Mouse (Mus musculus) lung, embryonic 14.5 days (tissue): ENCODE results near the gene Zfyve21. TPM values are rescaled to one million over a fixed set of nuclear protein-coding genes. Genes with fewer than 3 reads are reported as not detected.

Experiments used
- ATAC-seq: fragments of 200-750 bp; cut with Nextera tagmentation; 2 replicates; pipeline ENCODE4 v1.8.0; 2017; ENCODE audit warnings: mild to moderate bottlenecking, moderate TSS enrichment, moderate library complexity; ENCODE audit not compliant: insufficient read depth
- DNase-seq: peaks from one replicate; pipeline ENCODE4 v3.0.0-alpha.2; 2015
- H3K27ac ChIP-seq: fragments of 300-500 bp; sonication (generic); 2 replicates; pipeline ENCODE4 v1.5.1; 2014; ENCODE audit warnings: low read depth, mild to moderate bottlenecking, moderate library complexity
- H3K27me3 ChIP-seq: fragments of 300-500 bp; sonication (generic); 2 replicates; pipeline ENCODE4 v1.6.1; 2014; ENCODE audit warnings: low read length, control low read depth; ENCODE audit not compliant: insufficient read depth
- H3K36me3 ChIP-seq: fragments of 300-500 bp; sonication (generic); 2 replicates; pipeline ENCODE4 v1.6.1; 2014; ENCODE audit warnings: control low read depth; ENCODE audit not compliant: insufficient read depth
- H3K4me1 ChIP-seq: fragments of 300-500 bp; sonication (generic); 2 replicates; pipeline ENCODE4 v1.6.1; 2014; ENCODE audit warnings: antibody characterized with exemption, control low read depth; ENCODE audit not compliant: insufficient read depth
- H3K4me2 ChIP-seq: fragments of 300-500 bp; sonication (generic); 2 replicates; pipeline ENCODE4 v1.6.1; 2014; ENCODE audit warnings: mild to moderate bottlenecking
- H3K4me3 ChIP-seq: fragments of 300-500 bp; sonication (generic); 2 replicates; pipeline ENCODE4 v1.5.1; 2014; ENCODE audit warnings: low read depth, low read length
- H3K9ac ChIP-seq: fragments of 300-500 bp; sonication (generic); 2 replicates; pipeline ENCODE4 v1.6.1; 2014
- H3K9me3 ChIP-seq: fragments of 300-500 bp; sonication (generic); 2 replicates; pipeline ENCODE4 v1.6.1; 2016; ENCODE audit warnings: low read depth, low read length, control low read depth
- CTCF ChIP-seq: IDR thresholded peaks from 2 replicates; pipeline ENCODE4 v1.5.1; 2016; ENCODE audit warnings: antibody characterized with exemption, low read depth
- WGBS: fragments of 180-500 bp; shearing (Covaris S2); extraction: QIAGEN DNeasy Blood & Tissue Kit; methylation state at CpG from one replicate; pipeline ENCODE4 v1.1.7; 2014; 5-methylcytosine and 5-hydroxymethylcytosine counted together
- polyA plus RNA-seq: library from polyadenylated mRNA; unstranded; fragments of >200 nt; fragmentation: Nextera tagmentation; extraction: Ambion mirVana; gene quantifications from 2 replicates; pipeline ENCODE4 v1.2.1, GENCODE M21; 2014

The Zfyve21 gene
- polyA plus RNA-seq, 1 experiment from 2014 or later, result 111 TPM

DNA sequence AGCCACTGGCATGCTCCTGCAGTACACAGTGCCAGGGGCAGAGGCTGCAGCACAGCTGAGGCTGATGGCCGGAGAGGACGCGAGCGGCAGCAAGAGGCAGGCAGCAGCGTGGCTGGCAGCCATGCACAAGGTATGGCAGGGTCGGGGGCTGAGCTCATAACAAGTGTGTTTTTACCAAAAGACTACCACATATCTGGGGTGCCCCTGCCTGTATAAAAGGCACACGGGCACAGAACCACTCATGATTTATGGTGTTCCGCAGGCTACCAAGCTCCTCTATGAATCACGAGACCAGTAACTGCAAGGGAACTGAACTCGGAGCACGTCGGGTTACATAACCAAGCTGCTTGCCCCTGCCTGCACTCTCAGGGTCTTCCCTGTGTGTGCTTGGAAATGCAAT is 13.6 kb downstream of the Zfyve21 start:
- DNase-seq (no peak), ATAC-seq (no peak)
- Histone ChIP-seq H3K9me3 (no peaks in the 10 kb centered on the region), H3K27me3 (no peaks in the 10 kb centered on the region), H3K36me3 (peaks cover 98% of the 10 kb centered on the region), H3K4me3 (no peak overlapping the region), H3K9ac (no peak overlapping the region), H3K4me2 (no peak overlapping the region), H3K4me1 (no peaks in the 10 kb centered on the region), H3K27ac (no peak overlapping the region)
- WGBS, result 93% methylated on average over 12 of the region's 12 CpGs
- TF ChIP-seq CTCF, result no peak

DNA sequence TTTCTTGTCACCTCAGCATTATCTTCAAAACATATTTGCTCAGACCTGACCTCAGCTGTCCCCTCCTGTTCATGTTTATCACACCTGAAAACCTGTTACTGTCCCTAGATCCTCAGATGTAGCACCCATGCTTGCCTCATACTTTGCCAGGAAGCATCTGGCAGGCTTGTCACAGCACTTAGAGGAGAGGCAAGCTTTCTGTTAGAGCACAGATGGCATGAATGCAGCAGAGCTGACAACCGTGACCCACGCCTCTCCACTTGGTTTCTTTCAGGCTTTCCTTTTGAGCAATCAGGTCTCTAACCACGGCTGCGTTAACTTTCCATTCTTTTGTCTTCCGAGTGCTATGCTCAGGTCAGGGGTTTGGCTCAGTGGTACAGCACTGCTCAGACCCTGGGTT is 15.5 kb downstream of the Zfyve21 start:
- no peaks in the 10 kb centered on the region for H3K27me3 ChIP-seq
- peaks cover 100% of the 10 kb centered on the region for H3K36me3 ChIP-seq
- 82% methylated on average over 5 of the region's 5 CpGs for WGBS
- TF ChIP-seq CTCF, result no peak
- no peaks in the 10 kb centered on the region for H3K4me1 ChIP-seq
- no peak overlapping the region for H3K27ac ChIP-seq
- H3K9ac ChIP-seq, result no peak overlapping the region; the same call in 1 of the 2 replicates
- no peak overlapping the region for H3K4me3 ChIP-seq
- DNase-seq (no peak), ATAC-seq (no peak)
- no peaks in the 10 kb centered on the region for H3K9me3 ChIP-seq
- H3K4me2 ChIP-seq, result no peak overlapping the region

DNA sequence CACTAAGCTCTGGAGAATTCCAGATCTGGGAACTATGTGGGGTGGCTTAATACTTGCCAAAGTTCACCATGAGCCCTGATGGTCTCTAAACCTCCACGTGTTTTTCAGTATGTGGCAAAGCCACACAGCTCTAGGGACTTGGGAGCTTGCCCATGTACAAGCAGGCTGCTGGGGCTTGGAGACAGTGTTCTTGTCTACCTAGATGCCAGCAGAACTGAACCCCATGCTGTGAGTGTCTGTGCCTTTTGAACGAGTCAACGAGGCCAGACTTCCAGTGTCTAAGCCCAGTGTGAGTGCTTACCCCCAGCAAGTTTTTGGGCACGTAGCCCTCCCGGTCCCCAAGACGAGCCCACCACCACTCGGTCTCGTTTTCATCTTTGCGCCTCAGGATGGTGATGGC is 16.0 kb downstream of the Zfyve21 start:
- no peak for DNase-seq
- ATAC-seq, result no peak
- H3K27me3 ChIP-seq, result no peaks in the 10 kb centered on the region
- H3K27ac ChIP-seq, result no peak overlapping the region
- H3K4me1 ChIP-seq, result no peaks in the 10 kb centered on the region
- H3K9ac ChIP-seq, result no peak overlapping the region
- no peak overlapping the region for H3K4me3 ChIP-seq
- no peaks in the 10 kb centered on the region for H3K9me3 ChIP-seq
- peaks cover 100% of the 10 kb centered on the region for H3K36me3 ChIP-seq
- TF ChIP-seq CTCF, result no peak
- 91% methylated on average over 9 of the region's 9 CpGs for WGBS
- H3K4me2 ChIP-seq, result no peak overlapping the region

DNA sequence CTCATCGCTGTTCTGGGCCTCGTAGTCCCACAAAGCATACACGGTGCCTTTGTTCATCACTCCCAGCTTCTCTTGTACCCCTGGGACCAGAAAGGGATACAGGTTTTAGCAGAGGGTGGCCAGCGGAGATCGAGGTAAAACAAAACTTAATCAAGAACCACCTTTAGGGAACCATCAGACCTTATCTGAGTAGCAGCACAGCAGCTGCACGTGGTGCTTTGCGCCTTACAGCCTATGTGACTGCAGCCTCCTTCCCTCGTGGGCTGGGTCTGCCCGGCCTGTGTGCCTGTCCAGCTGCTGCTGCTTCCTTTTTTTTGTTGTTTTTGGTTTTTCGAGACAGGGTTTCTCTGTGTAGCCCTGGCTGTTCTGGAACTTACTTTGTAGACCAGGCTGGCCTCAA is 16.4 kb downstream of the Zfyve21 start:
- Histone ChIP-seq H3K4me3 (no peak overlapping the region), H3K9ac (no peak overlapping the region), H3K4me1 (no peaks in the 10 kb centered on the region), H3K36me3 (peaks cover 100% of the 10 kb centered on the region), H3K4me2 (no peak overlapping the region), H3K27ac (no peak overlapping the region), H3K27me3 (no peaks in the 10 kb centered on the region), H3K9me3 (no peaks in the 10 kb centered on the region)
- 82% methylated on average over 10 of the region's 10 CpGs for WGBS
- ATAC-seq (no peak), DNase-seq (no peak)
- no peak for TF ChIP-seq CTCF

DNA sequence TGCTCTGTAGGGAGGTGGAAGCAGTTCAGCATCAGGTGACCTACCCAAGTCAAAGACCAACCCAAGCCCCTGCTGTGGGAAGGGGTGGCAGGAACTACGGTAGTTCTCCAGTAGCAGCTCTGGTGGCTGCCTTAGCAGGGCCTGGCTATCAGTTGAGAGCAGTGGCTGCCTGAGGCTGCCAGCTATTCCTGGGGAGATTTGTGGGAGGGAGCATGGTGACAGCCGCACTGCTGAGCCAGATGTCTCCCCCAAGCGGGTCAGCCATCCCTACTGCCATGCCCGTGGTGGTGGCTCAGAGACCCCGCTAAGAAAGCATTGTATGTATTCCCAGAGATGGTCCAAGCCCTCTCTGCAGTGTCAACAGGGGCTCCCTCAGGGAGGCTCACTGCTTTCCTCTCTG is 18.7 kb downstream of the Zfyve21 start:
- Histone ChIP-seq H3K9me3 (no peaks in the 10 kb centered on the region), H3K4me3 (no peak overlapping the region), H3K27me3 (no peaks in the 10 kb centered on the region), H3K9ac (no peak overlapping the region), H3K4me2 (no peak overlapping the region), H3K27ac (no peak overlapping the region), H3K4me1 (no peaks in the 10 kb centered on the region), H3K36me3 (peaks cover 100% of the 10 kb centered on the region)
- DNase-seq (no peak), ATAC-seq (no peak)
- 83% methylated on average over 5 of the region's 5 CpGs for WGBS
- TF ChIP-seq CTCF, result no peak

DNA sequence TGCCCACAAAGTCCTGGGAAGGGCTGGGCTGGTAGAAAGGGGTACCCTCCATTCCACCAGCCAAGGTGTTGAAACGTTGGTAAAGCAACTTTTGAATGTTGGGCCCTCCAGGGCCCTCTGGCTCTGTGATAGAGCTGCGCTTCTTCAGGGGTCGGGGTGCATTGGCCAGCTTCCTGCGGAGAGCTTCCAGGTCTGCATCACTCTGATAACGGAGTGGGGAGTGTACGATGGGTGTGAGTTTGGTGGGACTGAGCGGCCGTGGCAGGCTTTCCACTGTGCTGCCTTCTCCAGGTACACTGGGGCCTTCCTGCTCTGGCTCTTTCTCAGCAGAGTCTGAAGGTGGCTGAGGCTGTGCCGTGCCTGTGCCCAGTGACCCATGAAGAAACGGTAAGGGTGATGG is 19.5 kb downstream of the Zfyve21 start:
- H3K36me3 ChIP-seq, result peaks cover 100% of the 10 kb centered on the region
- H3K4me1 ChIP-seq, result no peaks in the 10 kb centered on the region
- H3K27me3 ChIP-seq, result no peaks in the 10 kb centered on the region
- H3K27ac ChIP-seq, result no peak overlapping the region
- no peak overlapping the region for H3K4me2 ChIP-seq
- ATAC-seq, result peak; percentile 33; the same call in 1 of the 2 replicates
- H3K9ac ChIP-seq, result no peak overlapping the region
- 82% methylated on average over 10 of the region's 10 CpGs for WGBS
- TF ChIP-seq CTCF, result no peak
- H3K9me3 ChIP-seq, result no peaks in the 10 kb centered on the region
- DNase-seq, result no peak
- H3K4me3 ChIP-seq, result no peak overlapping the region

DNA sequence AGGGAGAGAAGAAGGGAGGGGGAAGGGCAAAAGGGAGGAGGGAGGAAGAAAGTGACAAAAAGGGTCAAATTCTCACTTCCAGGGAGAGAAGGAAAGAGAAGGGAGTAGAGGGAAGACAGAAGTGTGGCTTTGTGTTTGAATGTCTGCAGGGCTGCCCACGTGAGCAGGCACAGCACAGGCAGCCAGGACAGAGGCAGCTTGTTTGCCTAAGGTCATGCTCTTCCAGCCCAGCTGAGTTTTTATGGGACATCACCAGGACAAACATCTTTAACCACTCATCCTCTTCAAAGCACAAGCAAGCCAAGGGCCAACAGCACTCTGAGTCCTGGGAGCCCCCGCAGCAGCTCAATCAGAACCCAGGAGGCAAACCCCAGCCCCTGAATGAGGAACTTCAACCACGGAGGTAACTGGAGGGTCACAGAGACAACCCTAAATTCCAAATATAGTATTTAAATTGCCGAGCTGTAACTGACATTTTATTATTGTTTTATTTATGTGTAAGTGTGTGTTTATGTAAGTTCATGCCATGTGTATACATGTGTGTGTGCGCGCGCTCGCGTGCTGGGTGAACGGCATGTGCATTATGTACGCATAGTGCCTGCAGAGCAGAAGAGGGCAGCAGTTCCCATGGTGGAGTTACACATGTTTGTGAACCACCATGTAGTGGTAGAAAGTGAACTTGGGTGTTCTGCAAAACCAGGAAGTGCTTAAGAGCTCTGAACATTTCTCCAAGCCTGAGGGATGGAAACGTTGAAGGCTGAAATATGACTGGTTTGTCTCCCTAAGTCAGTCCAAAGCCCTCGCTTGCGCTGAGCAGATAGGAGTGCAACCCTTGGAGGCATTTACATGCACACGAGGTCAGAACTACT is 28.8 kb downstream of the Zfyve21 start:
- no peak overlapping the region for H3K27ac ChIP-seq
- H3K4me3 ChIP-seq, result no peak overlapping the region
- peak; percentile 9 for DNase-seq
- H3K9ac ChIP-seq, result no peak overlapping the region
- ATAC-seq, result no peak
- no peaks in the 10 kb centered on the region for H3K9me3 ChIP-seq
- peak; percentile 27; the same call in 1 of the 2 replicates for TF ChIP-seq CTCF
- no peak overlapping the region for H3K4me2 ChIP-seq
- H3K4me1 ChIP-seq, result no peaks in the 10 kb centered on the region
- no peaks in the 10 kb centered on the region for H3K27me3 ChIP-seq
- peaks cover 45% of the 10 kb centered on the region for H3K36me3 ChIP-seq
- 72% methylated on average over 15 of the region's 15 CpGs for WGBS
